Comparison of ENCODE assay signal across 8 mouse cellular contexts in the genomic region with DNA sequence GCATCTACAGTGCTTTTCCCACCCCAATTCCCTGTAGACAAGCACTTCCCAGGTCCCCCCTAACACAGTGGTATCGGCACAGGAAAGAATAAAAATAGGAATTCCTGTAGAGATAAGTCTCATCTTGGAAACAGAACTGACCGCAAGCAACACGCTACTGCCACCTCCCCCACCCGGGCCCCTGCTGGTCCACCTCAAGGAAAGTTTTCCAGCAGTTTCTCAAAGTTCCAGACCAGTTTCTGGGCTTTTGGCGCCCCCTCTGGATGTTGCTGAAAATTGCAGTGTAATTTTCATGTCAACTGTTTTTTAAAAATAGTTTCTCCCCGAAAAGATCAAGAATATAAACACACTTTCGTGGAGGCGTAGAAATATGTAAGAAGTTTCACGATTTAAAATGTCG. TPM values are rescaled to one million over a fixed set of nuclear protein-coding genes. Genes with fewer than 3 reads are reported as not detected.
DNase-seq lines count a peak whose midpoint lies in the region; ATAC-seq and TF ChIP-seq lines count a peak whose summit lies in the region.

No protein-coding gene starts in this region.

- H3K27ac ChIP-seq in ES-Bruce4 (ENCODE audit: insufficient read depth, low read length) = no peak overlapping the region
- H3K27ac ChIP-seq in hindbrain, embryonic 11.5 days (ENCODE audit: low read depth, low read length) = no peak overlapping the region
- peak overlapping the region; percentile 47; the same call in 1 of the 2 replicates for H3K27ac ChIP-seq in limb, embryonic 15.5 days
- H3K27ac ChIP-seq in stomach, embryonic 15.5 days = no peak overlapping the region

- peak; percentile 89 for DNase-seq in heart, adult 11 months
- no peak for DNase-seq in heart, postnatal 25 days (ENCODE audit: low spot score)
- DNase-seq in embryo, embryonic 9.5 days (ENCODE audit: extremely low spot score) = peak; percentile 72
- peak; percentile 74 for DNase-seq in hindbrain, embryonic 11.5 days (ENCODE audit: low spot score)

- no peak overlapping the region for H3K4me2 ChIP-seq in hindbrain, embryonic 11.5 days (replicated peaks; ENCODE audit: low read depth, low read length)
- 0 out of 2 replicates have a peak overlapping the region, but pooled peaks have one; percentile 12 for H3K4me2 ChIP-seq in limb, embryonic 15.5 days
- peak overlapping the region; percentile 76; the same call in 1 of the 2 replicates for H3K4me2 ChIP-seq in stomach, embryonic 15.5 days

- TF ChIP-seq POLR2A in ES-Bruce4 (IDR thresholded peaks at IDR 0.05; ENCODE audit: insufficient read depth, low read length) = no peak

- no peak overlapping the region for H3K4me3 ChIP-seq in ES-Bruce4 (ENCODE audit: low read depth, low read length)
- no peak overlapping the region for H3K4me3 ChIP-seq in hindbrain, embryonic 11.5 days (ENCODE audit: low read depth, low read length)
- H3K4me3 ChIP-seq in limb, embryonic 15.5 days = no peak overlapping the region
- no peak overlapping the region for H3K4me3 ChIP-seq in stomach, embryonic 15.5 days (replicated peaks)

- no peak overlapping the region for H3K9ac ChIP-seq in ES-Bruce4 (ENCODE audit: low read depth, poor library complexity, severe bottlenecking)
- no peak overlapping the region for H3K9ac ChIP-seq in hindbrain, embryonic 11.5 days (ENCODE audit: low read depth, low read length)
- no peak overlapping the region for H3K9ac ChIP-seq in limb, embryonic 15.5 days
- no peak overlapping the region for H3K9ac ChIP-seq in stomach, embryonic 15.5 days

- 1% methylated on average over 10 of the region's 10 CpGs for WGBS in hindbrain, embryonic 11.5 days
- under 1% methylated on average over 10 of the region's 10 CpGs for WGBS in limb, embryonic 15.5 days
- WGBS in stomach, embryonic 15.5 days = 2% methylated on average over 10 of the region's 10 CpGs

- H3K36me3 ChIP-seq in ES-Bruce4 (ENCODE audit: control insufficient read depth, insufficient read depth, low read length, poor library complexity, severe bottlenecking) = no peaks in the 10 kb centered on the region
- no peaks in the 10 kb centered on the region for H3K36me3 ChIP-seq in hindbrain, embryonic 11.5 days (ENCODE audit: control insufficient read depth, insufficient read depth, low read length)
- no peaks in the 10 kb centered on the region for H3K36me3 ChIP-seq in limb, embryonic 15.5 days
- H3K36me3 ChIP-seq in stomach, embryonic 15.5 days = no peaks in the 10 kb centered on the region

- TF ChIP-seq CTCF in ES-Bruce4 (IDR thresholded peaks at IDR 0.05; ENCODE audit: low read depth, low read length) = peak; percentile 22

- no peak for TF ChIP-seq EP300 in ES-Bruce4 (IDR thresholded peaks at IDR 0.05; ENCODE audit: insufficient read depth, low read depth, low read length)

- H3K9me3 ChIP-seq in ES-Bruce4 (replicated peaks; ENCODE audit: control insufficient read depth, insufficient read depth, low read length, poor library complexity, severe bottlenecking) = no peaks in the 10 kb centered on the region
- H3K9me3 ChIP-seq in hindbrain, embryonic 11.5 days (ENCODE audit: control insufficient read depth, low read length) = no peaks in the 10 kb centered on the region
- H3K9me3 ChIP-seq in limb, embryonic 15.5 days = no peaks in the 10 kb centered on the region
- H3K9me3 ChIP-seq in stomach, embryonic 15.5 days = no peaks in the 10 kb centered on the region

- ATAC-seq in hindbrain, embryonic 11.5 days (ENCODE audit: low FRiP score) = no peak
- ATAC-seq in limb, embryonic 15.5 days (ENCODE audit: insufficient number of reproducible peaks, low FRiP score, low TSS enrichment, low read depth) = no peak
- ATAC-seq in stomach, embryonic 15.5 days (ENCODE audit: insufficient read depth, low FRiP score, low read depth) = no peak
- ATAC-seq in megakaryocyte progenitor cell, adult 5-6 weeks (replicated peaks; ENCODE audit: poor library complexity) = no peak

- no peaks in the 10 kb centered on the region for H3K4me1 ChIP-seq in ES-Bruce4 (ENCODE audit: control insufficient read depth, insufficient read depth, low read length)
- peaks cover 9% of the 10 kb centered on the region for H3K4me1 ChIP-seq in hindbrain, embryonic 11.5 days (replicated peaks; ENCODE audit: control insufficient read depth, insufficient read depth, low read length)
- peaks cover 45% of the 10 kb centered on the region for H3K4me1 ChIP-seq in limb, embryonic 15.5 days
- H3K4me1 ChIP-seq in stomach, embryonic 15.5 days = peaks cover 19% of the 10 kb centered on the region

- intact Hi-C loops in heart, postnatal 25 days (cut with DNase I) = loop anchor here (2.0 to 10.0 kb wide), 3 partner anchors 388 to 1245 kb away; no protein-coding TSS in a partner anchor

- H3K27me3 ChIP-seq in ES-Bruce4 (ENCODE audit: control insufficient read depth, insufficient read depth, low read length, poor library complexity, severe bottlenecking) = peaks cover 30% of the 10 kb centered on the region
- H3K27me3 ChIP-seq in hindbrain, embryonic 11.5 days (ENCODE audit: control insufficient read depth, insufficient read depth, low read length) = peaks cover 13% of the 10 kb centered on the region
- H3K27me3 ChIP-seq in limb, embryonic 15.5 days = peaks cover 26% of the 10 kb centered on the region
- H3K27me3 ChIP-seq in stomach, embryonic 15.5 days (replicated peaks) = no peaks in the 10 kb centered on the region

RNA-seq across cellular contexts. Expression of gene Sox9, which starts 2.3 kb away (rescaled TPM):
- 1 to 10 TPM; 2.2 to 2.6 TPM for total RNA-seq in heart, postnatal 25 days (2021)
- 0.33 and 0.43 TPM in 2 replicates for polyA plus RNA-seq in ES-Bruce4 (2011; ENCODE audit: insufficient read depth, insufficient read length, low read depth, missing spikeins)
- 127 and 137 TPM in 2 replicates for polyA plus RNA-seq in hindbrain, embryonic 11.5 days (2014; fragmentation: Nextera tagmentation; extraction: Ambion mirVana)
- 73.1 and 77.0 TPM in 2 replicates for polyA plus RNA-seq in limb, embryonic 15.5 days (2015; fragmentation: Nextera tagmentation; extraction: Ambion mirVana)
- 42.0 and 50.9 TPM in 2 replicates for polyA plus RNA-seq in stomach, embryonic 15.5 days (2015; fragmentation: Nextera tagmentation; extraction: Ambion mirVana)
- not detected in 2 replicates for total RNA-seq in megakaryocyte progenitor cell, adult 5-6 weeks (2015)
- total RNA-seq in megakaryocyte progenitor cell, adult 5-6 weeks (2017) = not detected in 2 replicates

Comparison
In these comparisons a context has a peak if more than half of its experiments do, and no peak if none do; other contexts are left out.
1. RNA of gene Sox9, which starts 2.3 kb away (polyA plus RNA-seq): 127 to 137 TPM in hindbrain, embryonic 11.5 days, 73.1 to 77.0 TPM in limb, embryonic 15.5 days and 42.0 to 50.9 TPM in stomach, embryonic 15.5 days; 0.33 to 0.43 TPM in ES-Bruce4; every median in the first group is over 10 times any median in the second.